Mouse (Mus musculus): ENCODE data around the gene Art1.

GRCm38 (mm10) chr7:102104126-102104525, 2.6 kb downstream of the Art1 start:
- TF ChIP-seq CTCF (IDR thresholded peaks at IDR 0.05; ENCODE audit: extremely low read depth, insufficient read length, insufficient replicate concordance, low read depth, low read length) (no peak), POLR2A (IDR thresholded peaks at IDR 0.05; ENCODE audit: low read depth, low read length) (no peak)

All from small intestine, adult 2 months (tissue).